Mouse (Mus musculus): ENCODE measurements around the gene Yars.

Yars gene

GRCm38 (mm10) chr4:129251482-129252125 lies 62.0 kb downstream of the Yars start:
- DNase-seq (ENCODE audit: low read depth, low spot score): peak; percentile 94

- DNase-seq (ENCODE audit: low read depth, low spot score): peak; percentile 56
Measured at GRCm38 (mm10) chr4:129252492-129252891, 62.9 kb downstream of the Yars start.

GRCm38 (mm10) chr4:129254571-129254970 lies 65.0 kb downstream of the Yars start:
- DNase-seq (ENCODE audit: low read depth, low spot score): no peak

GRCm38 (mm10) chr4:129256450-129257380 lies 67.2 kb downstream of the Yars start:
- DNase-seq (ENCODE audit: low read depth, low spot score): peak; percentile 33

- DNase-seq (ENCODE audit: low read depth, low spot score): peak; percentile 37
Measured at GRCm38 (mm10) chr4:129259101-129259500, 69.5 kb downstream of the Yars start.

- DNase-seq (ENCODE audit: low read depth, low spot score): peak; percentile 54
Measured at GRCm38 (mm10) chr4:129260678-129261077, 71.1 kb downstream of the Yars start.

GRCm38 (mm10) chr4:129261196-129261595 lies 71.6 kb downstream of the Yars start, which contains the start of gene C77080:
TSS of gene C77080 (minus strand) at chr4:129261404.
- peak; percentile 40 for DNase-seq (ENCODE audit: low read depth, low spot score)

GRCm38 (mm10) chr4:129263225-129264021 lies 73.9 kb downstream of the Yars start:
- DNase-seq (ENCODE audit: low read depth, low spot score): peak; percentile 88

- DNase-seq (ENCODE audit: low read depth, low spot score): no peak
Measured at GRCm38 (mm10) chr4:129266191-129266590, 76.6 kb downstream of the Yars start.

GRCm38 (mm10) chr4:129266821-129267220 lies 77.3 kb downstream of the Yars start:
- DNase-seq (ENCODE audit: low read depth, low spot score): no peak

- DNase-seq (ENCODE audit: low read depth, low spot score): no peak
Measured at GRCm38 (mm10) chr4:129268698-129269097, 79.1 kb downstream of the Yars start.

All from ZHBTc4 (cell line).